Mouse (Mus musculus) kidney, postnatal 14 days (tissue): ENCODE data around the gene Vav3.
A peak's percentile ranks its signal among the peaks of the same experiment; 100 is the strongest.

Source experiments
- DNase-seq: peaks from one replicate; pipeline ENCODE4 v3.0.0; 2022; ENCODE audit warnings: mixed read lengths

The Vav3 gene

DNA sequence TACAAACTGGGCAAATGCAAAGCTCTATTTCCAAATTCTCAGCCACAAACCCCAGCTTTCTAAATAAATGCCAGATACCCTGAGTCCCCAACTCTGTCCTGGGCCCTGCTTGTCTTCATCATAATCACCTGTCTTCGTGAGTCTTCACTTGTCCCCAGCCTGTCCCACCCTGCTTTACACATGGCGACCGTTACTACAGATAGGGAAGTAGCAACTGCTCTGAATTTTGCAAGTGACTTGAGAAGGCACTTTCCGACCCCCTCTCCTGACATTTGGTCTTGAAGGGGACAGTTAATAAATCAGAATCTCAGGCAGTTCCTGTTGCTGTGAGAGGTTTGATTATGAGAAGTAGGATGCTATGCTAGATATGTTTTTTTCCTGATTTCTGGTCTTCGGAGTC, 13.4 kb downstream of the Vav3 start:
- no peak for DNase-seq

GRCm38 (mm10) chr3:109355158-109355557, 14.7 kb downstream of the Vav3 start:
- DNase-seq = no peak

GRCm38 (mm10) chr3:109360746-109361145, 20.3 kb downstream of the Vav3 start:
- no peak for DNase-seq

- peak; percentile 50 for DNase-seq
These were observed 21.4 kb downstream of the Vav3 start for GRCm38 (mm10) chr3:109361882-109362281.

DNA sequence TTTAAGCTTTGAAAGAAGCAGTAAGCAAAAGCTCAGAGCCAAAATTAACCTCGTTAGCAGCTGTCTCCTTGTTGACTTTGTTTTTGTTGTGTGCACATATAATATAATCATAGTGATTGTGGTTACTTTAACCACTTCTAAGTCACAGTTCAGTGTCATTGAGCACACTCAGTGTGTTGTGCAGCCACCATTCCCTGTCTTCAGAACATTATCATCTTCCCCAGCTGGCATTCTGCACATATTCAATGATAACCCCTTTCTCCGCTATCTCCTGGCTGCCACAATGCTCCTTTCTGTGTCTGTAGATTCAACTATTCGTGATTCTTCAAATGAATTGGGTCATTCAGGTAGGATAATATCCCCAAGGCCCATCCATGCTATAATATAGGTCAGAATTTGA, 21.9 kb downstream of the Vav3 start:
- DNase-seq = no peak

- DNase-seq = no peak
These were observed 23.1 kb downstream of the Vav3 start for GRCm38 (mm10) chr3:109363522-109363921.

GRCm38 (mm10) chr3:109365875-109366274, 25.4 kb downstream of the Vav3 start:
- DNase-seq = no peak

DNA sequence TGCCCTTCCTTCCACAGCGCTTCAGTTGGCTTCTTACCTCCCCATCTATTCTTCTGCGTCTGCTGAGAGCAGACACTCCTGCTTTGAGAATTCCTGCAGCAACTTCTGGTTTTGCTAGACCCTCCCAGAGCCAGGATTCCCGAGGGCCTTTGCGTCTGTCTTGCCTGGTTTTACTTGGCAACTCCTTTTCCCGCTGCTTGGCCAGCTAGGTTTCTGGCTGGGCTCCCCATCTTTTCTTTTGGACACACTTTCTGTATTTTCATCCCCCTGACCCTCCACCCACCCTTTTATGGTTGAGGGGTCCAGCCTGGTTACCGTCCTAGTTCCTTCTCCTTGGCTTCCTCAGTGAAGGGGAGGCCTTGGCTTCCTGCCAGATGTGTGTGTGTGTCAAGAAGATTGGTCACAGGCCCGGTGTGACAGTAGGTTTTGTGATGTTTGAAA, 26.0 kb downstream of the Vav3 start:
- DNase-seq = peak; percentile 17

DNA sequence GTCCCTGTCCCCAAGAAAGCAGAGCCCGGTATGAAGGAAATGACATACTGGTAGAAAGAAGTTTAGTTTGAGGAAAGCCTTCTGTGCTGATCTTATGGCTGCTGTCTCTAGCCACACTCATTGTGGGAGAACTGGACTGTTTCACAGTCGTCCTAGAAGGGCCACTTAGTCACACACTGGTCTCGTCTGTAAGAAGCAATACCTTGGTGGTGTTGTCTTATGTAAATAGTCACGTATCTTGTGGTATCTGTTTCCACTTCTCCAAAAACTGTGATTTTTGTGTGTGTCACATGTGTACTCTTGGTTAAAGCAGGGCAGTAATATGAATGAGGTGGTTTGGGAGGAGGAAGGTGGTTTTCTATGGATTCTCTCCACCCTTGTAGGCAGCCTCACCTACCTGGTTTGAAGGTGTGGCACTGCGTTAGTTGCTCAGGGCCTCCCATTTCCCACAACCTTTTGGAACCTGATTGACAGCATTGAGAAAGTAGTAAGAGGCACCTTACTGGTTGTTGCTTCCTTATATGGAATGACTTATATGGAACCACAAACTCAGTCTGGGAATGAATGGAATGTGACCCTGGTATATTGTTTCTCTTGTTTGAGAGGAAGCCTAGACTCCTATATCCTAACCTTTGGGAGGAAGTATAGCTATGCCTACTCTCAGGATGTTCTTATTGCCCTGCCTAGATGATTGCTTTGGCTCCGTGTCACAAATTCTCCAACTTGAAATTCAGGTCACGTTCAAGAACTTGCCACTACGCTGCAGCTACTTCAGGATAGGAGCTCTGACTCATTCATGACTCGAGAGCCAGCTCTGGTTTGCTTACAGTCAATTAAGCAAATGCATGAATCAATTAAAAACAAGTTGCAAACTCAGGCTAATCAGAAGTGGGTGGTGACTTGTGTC, 28.2 kb downstream of the Vav3 start:
- DNase-seq = peak; percentile 29

DNA sequence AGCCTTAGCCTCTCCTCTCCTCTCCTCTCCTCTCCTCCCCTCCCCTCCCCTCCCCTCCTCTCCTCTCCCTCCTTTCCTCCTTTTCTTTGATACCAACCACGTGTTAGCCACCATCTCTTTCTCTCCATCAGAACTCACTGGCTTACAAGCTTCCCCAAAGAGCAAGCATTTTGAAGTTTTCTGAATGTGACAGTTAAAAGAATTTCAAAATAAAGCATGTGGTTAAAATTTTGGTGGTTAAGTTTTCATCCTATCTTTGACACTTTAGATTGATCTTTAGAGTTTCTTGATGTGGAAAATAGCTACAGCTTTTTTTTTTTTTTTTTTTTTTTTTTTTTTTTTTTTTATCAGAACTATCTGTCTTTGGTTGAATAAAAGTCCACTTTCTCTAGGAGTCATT, 31.1 kb downstream of the Vav3 start:
- DNase-seq = no peak

DNA sequence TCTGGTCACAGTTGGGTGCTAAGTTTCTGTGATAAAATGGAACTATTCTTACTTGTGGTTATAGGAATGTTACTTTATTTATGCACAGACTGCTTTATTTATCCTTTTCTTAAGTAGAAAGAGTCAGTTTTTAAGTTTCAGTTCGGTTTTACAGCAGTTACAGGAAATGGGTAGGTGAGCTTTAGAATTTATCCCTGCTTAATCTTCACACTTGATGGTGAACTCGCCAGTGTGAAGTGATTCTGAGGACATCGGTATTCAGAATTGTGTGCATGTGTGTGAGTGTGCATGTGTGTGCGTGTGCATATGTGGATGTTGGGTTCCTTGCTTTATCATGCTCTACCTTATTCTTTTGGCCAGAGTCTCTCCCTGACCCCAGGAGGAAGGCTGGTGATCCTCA, 32.2 kb downstream of the Vav3 start:
- DNase-seq = no peak

DNA sequence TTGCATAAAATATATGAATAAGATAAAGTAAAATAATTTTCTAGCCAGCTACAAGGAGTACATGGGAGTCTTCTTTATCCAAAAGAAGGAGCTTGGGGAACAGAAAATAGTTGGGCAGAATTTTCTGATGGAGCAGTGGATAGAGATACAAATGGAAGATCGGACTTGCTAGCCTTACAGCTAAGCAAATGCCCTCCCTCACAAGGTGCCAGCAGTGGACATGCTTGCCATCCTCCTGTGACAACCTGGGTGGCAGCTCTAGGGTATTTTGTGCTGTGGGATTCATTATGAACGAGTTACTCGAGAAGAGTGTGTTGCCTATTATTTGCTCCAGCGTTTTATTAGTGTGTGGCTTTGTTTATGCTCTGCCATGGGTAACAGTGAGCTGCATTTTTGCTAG, 37.8 kb downstream of the Vav3 start:
- no peak for DNase-seq

- DNase-seq = no peak
These were observed 38.2 kb downstream of the Vav3 start for GRCm38 (mm10) chr3:109378684-109379083.

DNA sequence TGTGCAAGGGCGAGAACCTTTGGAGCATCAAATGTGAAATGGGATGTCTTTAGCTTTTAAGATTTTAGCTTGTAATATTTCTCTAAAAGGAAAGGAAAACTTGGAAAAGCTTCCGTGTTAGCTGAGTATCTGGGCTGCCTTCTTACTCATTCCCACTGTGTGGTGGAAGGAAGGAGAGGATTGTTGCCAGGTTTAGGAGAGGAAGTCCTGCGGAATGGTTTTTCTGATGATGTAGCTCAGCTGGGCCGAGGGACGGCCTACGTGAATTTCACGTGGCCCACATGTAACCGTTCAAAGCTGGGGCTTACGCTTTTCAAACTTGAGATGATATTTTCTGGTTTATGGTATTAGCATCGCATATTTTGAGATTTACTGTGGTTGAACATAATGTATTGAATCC, 48.3 kb downstream of the Vav3 start:
- no peak for DNase-seq

DNA sequence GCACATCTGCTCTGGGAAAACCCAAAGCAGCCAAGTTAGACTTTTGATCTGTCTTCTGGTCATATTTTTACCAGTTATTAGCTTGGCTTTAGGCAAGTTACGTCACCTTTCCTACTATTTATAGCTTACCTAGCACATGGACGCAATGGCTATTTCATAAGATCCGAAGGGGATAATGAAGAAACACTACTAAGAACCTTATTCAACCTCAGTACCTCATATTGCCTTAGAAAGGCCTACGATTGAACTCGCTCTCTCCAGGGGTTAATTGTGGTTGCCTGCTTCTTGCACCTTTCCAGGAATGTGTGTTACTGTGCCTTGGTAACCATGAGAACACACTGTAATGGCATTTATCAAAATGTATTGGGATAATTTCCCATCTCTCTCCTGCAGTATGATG, 61.1 kb downstream of the Vav3 start:
- DNase-seq = no peak

DNA sequence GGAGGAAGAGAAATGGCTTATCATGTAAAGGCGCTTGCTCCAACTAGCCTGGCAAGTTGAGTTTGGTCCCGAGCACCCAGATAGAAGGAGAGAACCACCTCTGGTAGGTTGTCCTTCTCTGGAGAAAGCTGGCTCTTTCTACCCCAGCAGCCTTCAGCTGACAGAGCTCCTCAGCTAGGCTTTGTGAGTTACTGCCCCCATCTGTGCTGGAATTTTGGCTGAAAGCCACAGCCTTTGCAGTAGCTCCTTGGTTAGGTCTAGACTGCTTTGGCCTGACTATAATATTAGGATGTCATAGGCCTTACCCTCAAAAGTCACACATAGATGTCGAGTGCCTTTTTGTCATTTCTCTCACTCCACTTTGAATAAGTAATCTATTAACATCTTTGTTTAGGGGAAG, 70.8 kb downstream of the Vav3 start:
- DNase-seq = peak; percentile 6

DNA sequence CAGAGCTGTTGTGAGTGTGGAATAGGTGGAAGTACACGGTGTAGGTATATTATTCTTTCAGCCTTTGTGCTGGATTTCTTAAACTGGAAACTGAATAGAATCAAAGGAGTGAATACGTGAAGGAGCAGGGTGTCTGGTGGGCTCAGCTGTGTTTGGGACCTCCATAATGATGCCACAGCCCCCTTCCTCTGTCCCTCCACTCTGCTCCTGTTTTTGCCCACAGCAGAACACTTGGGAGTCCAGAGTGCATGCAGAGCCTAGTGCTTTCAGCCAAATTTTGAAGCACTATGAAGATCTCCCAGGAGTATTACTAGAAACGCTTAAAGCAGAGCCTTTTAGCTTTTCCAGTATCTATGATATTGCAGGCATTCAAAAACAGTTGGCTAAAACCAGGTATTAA, 80.0 kb downstream of the Vav3 start:
- no peak for DNase-seq

DNA sequence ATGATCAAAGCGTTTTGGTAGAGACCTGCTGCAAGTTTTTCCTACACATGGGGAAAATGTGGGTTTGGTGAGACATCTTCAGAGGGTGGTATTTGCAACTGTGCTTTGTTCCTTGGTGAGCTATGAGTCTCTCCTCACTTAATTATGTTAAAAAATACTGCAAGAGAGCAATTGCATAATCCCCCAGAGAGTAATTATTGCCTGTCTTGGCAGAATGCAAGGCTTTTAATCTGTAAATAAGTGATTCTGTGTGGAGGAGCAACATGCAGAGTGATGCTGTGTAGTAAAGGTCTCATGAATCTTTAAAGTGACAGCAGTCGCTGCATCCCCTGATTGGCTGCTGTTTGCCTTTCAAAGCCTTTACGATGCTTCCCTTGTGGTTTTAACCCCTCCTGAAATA, 80.6 kb downstream of the Vav3 start:
- no peak for DNase-seq

- DNase-seq = no peak
These were observed 83.1 kb downstream of the Vav3 start for GRCm38 (mm10) chr3:109423440-109424079.

- DNase-seq = no peak
These were observed 90.8 kb downstream of the Vav3 start for GRCm38 (mm10) chr3:109431285-109431684.

- no peak for DNase-seq
These were observed 98.1 kb downstream of the Vav3 start for GRCm38 (mm10) chr3:109438552-109438951.

GRCm38 (mm10) chr3:109439253-109439652, 98.8 kb downstream of the Vav3 start:
- DNase-seq = no peak

GRCm38 (mm10) chr3:109440001-109440400, 99.5 kb downstream of the Vav3 start:
- peak; percentile 4 for DNase-seq

DNA sequence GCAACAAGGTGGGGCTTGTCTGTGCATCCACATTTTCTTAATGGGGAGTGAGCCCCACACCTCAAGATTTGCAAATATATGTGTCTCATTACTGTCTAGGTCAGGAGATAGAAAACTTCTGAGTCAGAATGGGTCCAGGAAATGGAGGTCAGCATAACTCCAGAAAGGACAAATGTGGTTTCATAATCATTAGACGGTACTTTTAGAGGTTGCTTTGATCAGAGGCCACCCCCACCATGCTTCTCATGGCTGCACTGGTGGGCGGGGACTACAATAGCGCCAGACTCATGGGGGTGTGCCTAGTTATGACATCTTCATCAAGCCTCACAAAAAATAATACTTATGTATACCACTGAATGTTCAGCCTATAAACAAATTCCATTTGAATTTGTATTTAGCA, 103.6 kb downstream of the Vav3 start:
- no peak for DNase-seq
